Mouse (Mus musculus) heart, embryonic 10.5 days (tissue): ENCODE measurements around the gene Tenm3. TPM values are rescaled to one million over a fixed set of nuclear protein-coding genes. Genes with fewer than 3 reads are reported as not detected.
A peak's percentile ranks its signal among the peaks of the same experiment; 100 is the strongest.

Experiments
- DNase-seq: peaks from one replicate; pipeline ENCODE4 v3.0.0-alpha.2; 2017; ENCODE audit warnings: low spot score
- H3K27ac ChIP-seq: fragments of 300-500 bp; sonication (generic); 2 replicates; pipeline ENCODE4 v1.5.1; 2016; ENCODE audit warnings: mild to moderate bottlenecking
- H3K27me3 ChIP-seq: fragments of 300-500 bp; sonication (generic); 2 replicates; pipeline ENCODE4 v1.6.1; 2016; ENCODE audit warnings: mild to moderate bottlenecking; ENCODE audit not compliant: poor library complexity, insufficient read depth, severe bottlenecking
- H3K36me3 ChIP-seq: fragments of 300-500 bp; sonication (generic); 2 replicates; pipeline ENCODE4 v1.6.1; 2016; ENCODE audit warnings: mild to moderate bottlenecking, moderate library complexity
- H3K4me1 ChIP-seq: fragments of 300-500 bp; sonication (generic); 2 replicates; pipeline ENCODE4 v1.6.1; 2016; ENCODE audit warnings: mild to moderate bottlenecking
- H3K4me3 ChIP-seq: fragments of 300-500 bp; sonication (generic); 2 replicates; pipeline ENCODE4 v1.5.1; 2016; ENCODE audit warnings: mild to moderate bottlenecking, moderate library complexity
- H3K9me3 ChIP-seq: fragments of 300-500 bp; sonication (generic); 2 replicates; pipeline ENCODE4 v1.6.1; 2016; ENCODE audit warnings: mild to moderate bottlenecking, moderate library complexity
- WGBS: fragments of 180-500 bp; shearing (Covaris S2); methylation state at CpG from one replicate; pipeline ENCODE4 v1.1.7; 2016; 5-methylcytosine and 5-hydroxymethylcytosine counted together
- polyA plus RNA-seq: library from polyadenylated mRNA; unstranded; fragments of >200 nt; fragmentation: Nextera tagmentation; extraction: Ambion mirVana; gene quantifications from 2 replicates; pipeline ENCODE4 v1.2.1, GENCODE M21; 2016

Gene Tenm3
- polyA plus RNA-seq, 1 experiment from 2014 or later = 24.9 TPM

- H3K9me3 ChIP-seq = no peaks in the 10 kb centered on the region
- H3K4me3 ChIP-seq = no peak overlapping the region
- no peak overlapping the region for H3K27ac ChIP-seq
- DNase-seq = no peak
- no peaks in the 10 kb centered on the region for H3K27me3 ChIP-seq
- no peaks in the 10 kb centered on the region for H3K36me3 ChIP-seq
- peaks cover 14% of the 10 kb centered on the region for H3K4me1 ChIP-seq
- 72% methylated on average over 29 of the region's 29 CpGs for WGBS
These were observed 334.8 kb downstream of the Tenm3 start for GRCm38 (mm10) chr8:48508641-48509599.

- H3K4me3 ChIP-seq = no peak overlapping the region
- H3K4me1 ChIP-seq = peaks cover 13% of the 10 kb centered on the region
- 87% methylated on average over 10 of the region's 10 CpGs for WGBS
- no peak for DNase-seq
- no peaks in the 10 kb centered on the region for H3K9me3 ChIP-seq
- H3K27me3 ChIP-seq = no peaks in the 10 kb centered on the region
- no peaks in the 10 kb centered on the region for H3K36me3 ChIP-seq
- no peak overlapping the region for H3K27ac ChIP-seq
These were observed 335.8 kb downstream of the Tenm3 start for GRCm38 (mm10) chr8:48507719-48508501.

- Histone ChIP-seq H3K27ac (no peak overlapping the region), H3K4me1 (peaks cover 15% of the 10 kb centered on the region; the same call in 1 of the 2 replicates), H3K9me3 (no peaks in the 10 kb centered on the region), H3K27me3 (no peaks in the 10 kb centered on the region), H3K36me3 (no peaks in the 10 kb centered on the region), H3K4me3 (no peak overlapping the region)
- no peak for DNase-seq
- WGBS = 74% methylated on average over 5 of the region's 5 CpGs
These were observed 351.3 kb downstream of the Tenm3 start for GRCm38 (mm10) chr8:48492491-48492890.

GRCm38 (mm10) chr8:48490635-48491165 is 353.1 kb downstream of the Tenm3 start:
- H3K9me3 ChIP-seq = no peaks in the 10 kb centered on the region

DNA sequence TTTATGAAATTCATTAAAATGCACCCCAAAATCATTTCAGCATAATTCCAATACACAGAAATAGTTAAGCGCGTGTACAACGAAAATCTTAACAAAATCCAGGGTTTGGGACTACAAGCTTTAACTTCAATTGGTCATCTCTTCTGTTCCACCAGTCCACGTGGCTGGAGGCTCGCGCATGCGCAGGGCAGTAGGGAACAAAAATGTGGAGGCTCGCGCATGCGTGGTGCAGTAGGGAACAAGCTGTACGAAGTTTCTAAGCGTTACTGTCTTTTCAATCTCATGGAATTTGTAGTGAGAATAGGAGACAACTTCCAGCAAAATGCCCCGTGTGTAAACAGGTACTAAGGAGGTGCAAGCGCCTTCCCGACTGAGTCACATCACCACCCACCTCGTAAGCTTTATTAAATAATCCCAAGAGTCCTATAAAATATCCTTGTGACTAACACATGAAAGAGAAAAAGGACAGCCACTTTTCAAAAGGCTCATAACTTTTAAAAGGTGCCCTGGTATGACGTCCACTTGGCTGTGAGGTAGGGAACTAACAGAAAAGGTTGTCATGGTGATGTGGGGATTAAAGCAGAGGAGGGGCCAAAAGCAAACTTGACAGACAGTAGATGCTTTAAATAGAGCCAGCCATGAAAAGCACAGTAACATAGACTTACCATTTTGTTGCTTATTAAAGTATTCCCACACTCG is 353.7 kb downstream of the Tenm3 start:
- no peak overlapping the region for H3K4me3 ChIP-seq
- no peaks in the 10 kb centered on the region for H3K27me3 ChIP-seq
- 87% methylated on average over 18 of the region's 18 CpGs for WGBS
- no peak overlapping the region for H3K27ac ChIP-seq
- peaks cover 15% of the 10 kb centered on the region; the same call in 1 of the 2 replicates for H3K4me1 ChIP-seq
- DNase-seq = no peak
- H3K9me3 ChIP-seq = no peaks in the 10 kb centered on the region
- H3K36me3 ChIP-seq = no peaks in the 10 kb centered on the region

More at GRCm38 (mm10) chr8:48490635-48491165, 353.1 kb downstream of the Tenm3 start:
- H3K4me1 ChIP-seq = peaks cover 15% of the 10 kb centered on the region; the same call in 1 of the 2 replicates
- H3K27me3 ChIP-seq = no peaks in the 10 kb centered on the region
- 87% methylated on average over 6 of the region's 6 CpGs for WGBS
- no peak overlapping the region for H3K4me3 ChIP-seq
- no peak overlapping the region for H3K27ac ChIP-seq
- DNase-seq = no peak
- H3K36me3 ChIP-seq = no peaks in the 10 kb centered on the region

- H3K27ac ChIP-seq = no peak overlapping the region
- WGBS = 74% methylated on average over 4 of the region's 4 CpGs
- no peaks in the 10 kb centered on the region for H3K9me3 ChIP-seq
- H3K4me1 ChIP-seq = peaks cover 15% of the 10 kb centered on the region; the same call in 1 of the 2 replicates
- no peak for DNase-seq
- no peaks in the 10 kb centered on the region for H3K36me3 ChIP-seq
- H3K27me3 ChIP-seq = no peaks in the 10 kb centered on the region
- no peak overlapping the region for H3K4me3 ChIP-seq
These were observed 354.3 kb downstream of the Tenm3 start for GRCm38 (mm10) chr8:48489417-48489816.

DNA sequence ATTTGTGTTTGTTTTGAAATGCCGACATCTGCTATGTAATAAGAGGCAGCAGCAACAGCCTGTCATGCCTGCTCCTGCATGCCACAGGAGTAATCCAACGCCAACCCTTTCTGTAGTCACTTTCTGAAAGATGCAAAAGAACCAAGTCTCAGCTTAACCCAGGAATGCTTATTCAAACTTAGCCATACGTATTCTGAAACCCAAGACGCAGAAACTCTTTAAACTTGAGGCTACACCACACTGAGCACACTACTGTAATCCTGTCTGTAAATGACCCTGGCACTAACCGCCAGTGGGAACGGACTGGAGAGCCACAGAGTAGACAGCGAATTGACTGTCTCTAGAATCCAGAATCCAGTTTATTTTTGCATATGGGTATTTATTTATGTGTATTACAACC is 354.9 kb downstream of the Tenm3 start:
- H3K27ac ChIP-seq = no peak overlapping the region
- no peaks in the 10 kb centered on the region for H3K27me3 ChIP-seq
- H3K36me3 ChIP-seq = no peaks in the 10 kb centered on the region
- H3K4me3 ChIP-seq = no peak overlapping the region
- no peaks in the 10 kb centered on the region for H3K9me3 ChIP-seq
- peaks cover 15% of the 10 kb centered on the region; the same call in 1 of the 2 replicates for H3K4me1 ChIP-seq
- no peak for DNase-seq
- WGBS = 75% methylated on average over 7 of the region's 7 CpGs

DNA sequence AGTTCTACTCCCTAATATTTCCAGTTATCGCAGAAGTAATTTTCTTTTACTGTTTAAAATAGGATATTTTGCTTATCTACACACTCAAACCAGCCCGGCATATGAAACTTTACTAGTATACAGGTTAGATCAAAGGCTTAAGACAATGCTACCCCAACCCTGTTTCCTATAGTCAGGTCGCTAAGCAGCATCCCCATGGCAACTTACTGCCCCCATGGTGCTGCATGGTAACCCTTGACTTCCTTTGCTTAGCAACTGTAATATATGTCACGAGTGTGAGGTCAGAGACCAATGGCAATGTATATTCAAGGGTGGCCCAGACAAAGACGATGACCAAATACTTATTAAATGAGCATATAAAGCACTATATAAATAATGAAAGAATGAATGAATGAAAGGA is 359.6 kb downstream of the Tenm3 start:
- Histone ChIP-seq H3K27me3 (no peaks in the 10 kb centered on the region), H3K27ac (no peak overlapping the region), H3K4me1 (peaks cover 9% of the 10 kb centered on the region; the same call in 1 of the 2 replicates), H3K4me3 (no peak overlapping the region), H3K9me3 (no peaks in the 10 kb centered on the region), H3K36me3 (no peaks in the 10 kb centered on the region)
- DNase-seq = no peak
- WGBS = 87% methylated on average over 5 of the region's 5 CpGs

DNA sequence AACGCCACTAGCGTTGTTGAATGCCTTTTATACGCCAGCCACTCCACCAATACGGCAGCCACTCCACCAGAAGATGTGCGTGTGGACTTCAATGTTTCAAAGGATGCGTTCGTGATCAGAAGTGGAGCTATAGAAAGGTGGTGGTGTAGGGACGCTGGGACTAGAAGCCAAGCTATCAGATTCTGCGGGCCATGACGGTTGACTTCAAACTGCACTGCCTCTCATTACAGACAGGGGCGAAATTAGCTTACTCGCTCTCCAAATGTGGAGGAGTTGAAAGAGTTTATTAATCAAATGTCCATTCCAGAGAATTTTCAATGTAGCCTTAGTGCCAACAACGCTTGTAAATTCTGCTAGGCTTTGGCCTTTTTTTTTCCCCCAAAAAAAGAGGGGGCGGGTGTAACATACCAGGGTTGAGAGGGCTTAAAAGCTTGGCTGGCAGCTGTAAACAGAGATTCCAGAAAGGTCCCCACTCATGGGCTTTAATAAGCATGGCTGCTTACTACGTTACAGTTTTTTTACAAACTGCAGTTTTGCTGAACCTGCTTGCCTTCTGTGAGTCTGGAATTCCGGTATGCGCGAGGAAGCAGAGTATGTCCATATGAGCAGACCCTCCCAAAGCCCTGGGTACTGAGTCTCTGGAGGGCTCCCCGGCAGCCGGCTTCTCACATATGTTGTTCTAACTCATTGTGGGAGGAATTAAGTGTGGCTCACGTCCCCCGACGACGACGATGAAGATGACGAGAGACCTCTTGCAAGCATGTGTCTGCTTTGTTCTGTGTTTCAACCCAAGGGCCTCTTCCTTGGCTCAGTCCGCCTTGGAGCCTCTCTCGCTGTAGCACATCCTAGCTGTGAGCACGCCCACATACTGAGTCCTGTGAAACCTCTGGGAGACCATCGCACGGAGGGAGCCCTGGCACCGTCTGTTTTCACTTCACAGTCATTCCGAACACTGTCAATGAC is 361.8 kb downstream of the Tenm3 start:
- Histone ChIP-seq H3K4me3 (peak overlapping the region; percentile 29; the same call in 1 of the 2 replicates), H3K4me1 (peaks cover 9% of the 10 kb centered on the region; the same call in 1 of the 2 replicates), H3K36me3 (no peaks in the 10 kb centered on the region), H3K9me3 (no peaks in the 10 kb centered on the region), H3K27ac (peak overlapping the region; percentile 56), H3K27me3 (no peaks in the 10 kb centered on the region)
- DNase-seq = no peak
- 74% methylated on average over 33 of the region's 33 CpGs for whole genome bisulfite sequencing

GRCm38 (mm10) chr8:48477371-48477935 is 366.3 kb downstream of the Tenm3 start:
- peaks cover 27% of the 10 kb centered on the region for H3K4me1 ChIP-seq
- H3K36me3 ChIP-seq = no peaks in the 10 kb centered on the region
- no peak overlapping the region for H3K4me3 ChIP-seq
- no peak for DNase-seq
- H3K27ac ChIP-seq = no peak overlapping the region
- H3K27me3 ChIP-seq = no peaks in the 10 kb centered on the region
- H3K9me3 ChIP-seq = no peaks in the 10 kb centered on the region
- WGBS = 75% methylated on average over 8 of the region's 8 CpGs

DNA sequence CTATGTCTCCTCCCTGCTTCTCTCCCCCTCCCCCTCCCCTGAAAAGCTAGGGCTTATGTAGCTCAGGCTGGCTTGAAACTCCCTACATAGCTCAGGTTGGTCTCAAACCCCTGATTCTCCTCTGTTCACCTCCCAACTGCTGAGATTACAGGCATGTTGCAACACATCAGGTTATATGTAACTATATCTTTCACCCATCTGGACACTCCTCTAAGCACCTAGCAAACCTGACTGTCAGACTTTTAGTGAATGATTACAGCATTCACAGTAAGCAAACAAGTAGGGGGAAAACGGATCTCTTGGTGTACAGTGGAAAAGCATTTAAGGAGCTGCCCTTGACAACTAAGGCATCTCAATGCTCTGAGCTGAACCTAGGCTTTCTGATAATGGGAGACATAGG is 366.9 kb downstream of the Tenm3 start:
- Histone ChIP-seq H3K9me3 (no peaks in the 10 kb centered on the region), H3K36me3 (no peaks in the 10 kb centered on the region), H3K27me3 (no peaks in the 10 kb centered on the region), H3K4me3 (no peak overlapping the region), H3K27ac (no peak overlapping the region), H3K4me1 (peaks cover 23% of the 10 kb centered on the region)
- DNase-seq = no peak
- 53% methylated on average over 1 of the region's 1 CpGs for WGBS
